Mouse (Mus musculus) MEL (cell line): ENCODE results near the gene Bicd2. TPM values are rescaled to one million over a fixed set of nuclear protein-coding genes. Genes with fewer than 3 reads are reported as not detected.

Experiments
- DNase-seq: peaks from one replicate; pipeline ENCODE4 v3.0.0; 2011; ENCODE audit warnings: low read depth, low spot score
- H3K27ac ChIP-seq: 2 replicates; pipeline ENCODE4 v1.5.1; 2012; ENCODE audit warnings: low read depth, mild to moderate bottlenecking, control low read depth, low read length, moderate library complexity; ENCODE audit not compliant: control insufficient read depth
- H3K27me3 ChIP-seq, 2 experiments: fragments of 150-350 bp in 1 of 2; sonication (generic) in 1 of 2; 2 replicates each; pipeline ENCODE4 v1.6.1; 2012; ENCODE audit warnings: low read length in 2 of 2, mild to moderate bottlenecking in 2 of 2, improper control_type of control experiment in 1 of 2, moderate library complexity in 1 of 2; ENCODE audit not compliant: insufficient read depth in 2 of 2, control insufficient read depth in 1 of 2
- H3K36me3 ChIP-seq, 2 experiments: 2 replicates each; pipeline ENCODE4 v1.6.1; 2012 to 2014; ENCODE audit warnings: low read length in 2 of 2, improper control_type of control experiment in 1 of 2, inconsistent platforms in 1 of 2, mild to moderate bottlenecking in 1 of 2; ENCODE audit not compliant: insufficient read depth in 2 of 2, control insufficient read depth in 1 of 2
- H3K4me1 ChIP-seq, 2 experiments: fragments of 150-350 bp in 1 of 2; sonication (generic) in 1 of 2; 2 replicates each; pipeline ENCODE4 v1.6.1; 2012; ENCODE audit warnings: low read length in 2 of 2, improper control_type of control experiment in 1 of 2, mild to moderate bottlenecking in 1 of 2; ENCODE audit not compliant: insufficient read depth in 2 of 2, control insufficient read depth in 1 of 2
- H3K4me3 ChIP-seq, 2 experiments: fragments of 150-350 bp in 1 of 2; sonication (generic) in 1 of 2; 2 replicates each; pipeline ENCODE4 v1.5.1; 2012; ENCODE audit warnings: low read depth in 2 of 2, low read length in 2 of 2, mild to moderate bottlenecking in 2 of 2, moderate library complexity in 2 of 2, control low read depth in 1 of 2, improper control_type of control experiment in 1 of 2; ENCODE audit not compliant: control insufficient read depth in 1 of 2, insufficient read depth in 1 of 2
- H3K79me2 ChIP-seq: 2 replicates; pipeline ENCODE4 v1.6.1; 2012; ENCODE audit warnings: mild to moderate bottlenecking, low read length, moderate library complexity; ENCODE audit not compliant: control insufficient read depth, poor library complexity, insufficient read depth
- H3K9ac ChIP-seq: 2 replicates; pipeline ENCODE4 v1.6.1; 2012; ENCODE audit warnings: low read depth, mild to moderate bottlenecking, control low read depth, low read length, moderate library complexity; ENCODE audit not compliant: control insufficient read depth, poor library complexity, severe bottlenecking
- H3K9me3 ChIP-seq: fragments of 150-350 bp; sonication (generic); replicated peaks from 2 replicates; pipeline ENCODE4 v1.6.1; 2012; ENCODE audit warnings: mild to moderate bottlenecking, low read length, improper control_type of control experiment, moderate library complexity; ENCODE audit not compliant: insufficient read depth
- BHLHE40 ChIP-seq: IDR thresholded peaks from 2 replicates; pipeline ENCODE4 v1.6.1; 2012; ENCODE audit warnings: low read depth, mild to moderate bottlenecking, inconsistent platforms, low read length, improper control_type of control experiment, borderline replicate concordance
- CHD2 ChIP-seq: IDR thresholded peaks from 2 replicates; pipeline ENCODE4 v1.6.1; 2011; ENCODE audit warnings: low read length, improper control_type of control experiment
- E2F4 ChIP-seq: IDR thresholded peaks from 2 replicates; pipeline ENCODE4 v1.6.1; 2011; ENCODE audit warnings: low read depth, low read length, improper control_type of control experiment, borderline replicate concordance
- EP300 ChIP-seq, 2 experiments: IDR thresholded peaks; 2 replicates each; pipeline ENCODE4 v1.6.1; 2011; ENCODE audit warnings: improper control_type of control experiment in 2 of 2, low read length in 2 of 2, low read depth in 1 of 2, mild to moderate bottlenecking in 1 of 2
- ETS1 ChIP-seq: IDR thresholded peaks from 2 replicates; pipeline ENCODE4 v1.6.1; 2012; ENCODE audit warnings: low read depth, mild to moderate bottlenecking, inconsistent platforms, low read length, improper control_type of control experiment, moderate library complexity
- GATA1 ChIP-seq: IDR thresholded peaks from 2 replicates; pipeline ENCODE4 v1.6.1; 2011; ENCODE audit warnings: low read depth, low read length, improper control_type of control experiment
- HCFC1 ChIP-seq: IDR thresholded peaks from 2 replicates; pipeline ENCODE4 v1.6.1; 2012; ENCODE audit warnings: low read depth, mild to moderate bottlenecking, inconsistent platforms, low read length, improper control_type of control experiment, moderate library complexity
- JUND ChIP-seq: IDR thresholded peaks from 2 replicates; pipeline ENCODE4 v1.6.1; 2011; ENCODE audit warnings: low read depth, mild to moderate bottlenecking, improper control_type of control experiment, low read length
- KAT2A ChIP-seq: conservative IDR thresholded peaks from 2 replicates; pipeline ENCODE4 v1.6.1; 2012; ENCODE audit warnings: low read depth, low read length, improper control_type of control experiment, inconsistent platforms
- MAFK ChIP-seq: IDR thresholded peaks from 2 replicates; pipeline ENCODE4 v1.6.1; 2011; ENCODE audit warnings: low read depth, mild to moderate bottlenecking, low read length, improper control_type of control experiment, borderline replicate concordance
- MAX ChIP-seq: IDR thresholded peaks from 2 replicates; pipeline ENCODE4 v1.6.1; 2011; ENCODE audit warnings: low read length, improper control_type of control experiment
- MEF2A ChIP-seq: IDR thresholded peaks from 2 replicates; pipeline ENCODE4 v1.6.1; 2014; ENCODE audit warnings: low read depth, mild to moderate bottlenecking, inconsistent platforms, low read length, improper control_type of control experiment; ENCODE audit not compliant: poor library complexity, insufficient replicate concordance, severe bottlenecking; ENCODE audit errors: extremely low read depth
- MXI1 ChIP-seq: IDR thresholded peaks from 2 replicates; pipeline ENCODE4 v1.6.1; 2011; ENCODE audit warnings: mild to moderate bottlenecking, low read depth, low read length, improper control_type of control experiment
- NRF1 ChIP-seq: IDR thresholded peaks from 2 replicates; pipeline ENCODE4 v1.6.1; 2014; ENCODE audit warnings: low read depth, mild to moderate bottlenecking, inconsistent platforms, low read length, improper control_type of control experiment, moderate library complexity; ENCODE audit not compliant: poor library complexity, insufficient read depth, severe bottlenecking
- POLR2AphosphoS2 ChIP-seq: IDR thresholded peaks from 2 replicates; pipeline ENCODE4 v1.6.1; 2011; ENCODE audit warnings: low read length, improper control_type of control experiment
- SIN3A ChIP-seq: IDR thresholded peaks from 2 replicates; pipeline ENCODE4 v1.6.1; 2012; ENCODE audit warnings: low read length, improper control_type of control experiment, inconsistent platforms
- SMC3 ChIP-seq: IDR thresholded peaks from 2 replicates; pipeline ENCODE4 v1.6.1; 2011; ENCODE audit warnings: low read depth, low read length, improper control_type of control experiment
- USF2 ChIP-seq, 2 experiments: IDR thresholded peaks; 2 replicates each; pipeline ENCODE4 v1.6.1; 2011 to 2012; ENCODE audit warnings: improper control_type of control experiment in 2 of 2, low read length in 2 of 2, borderline replicate concordance in 1 of 2, inconsistent platforms in 1 of 2, low read depth in 1 of 2, mild to moderate bottlenecking in 1 of 2; ENCODE audit not compliant: insufficient read depth in 1 of 2
- ZC3H11A ChIP-seq: IDR thresholded peaks from 2 replicates; pipeline ENCODE4 v1.6.1; 2012; ENCODE audit warnings: low read depth, mild to moderate bottlenecking, inconsistent platforms, low read length, improper control_type of control experiment
- polyA plus RNA-seq, 2 experiments: library from polyadenylated mRNA; stranded (reverse) in 1 of 2; unstranded in 1 of 2; fragments of >175 nt in 1 of 2; fragments of >200 nt in 1 of 2; gene quantifications; 2 replicates each; pipeline versions ENCODE4 v1.2.1 to v1.2.4; 2012; ENCODE audit warnings: low replicate concordance in 2 of 2, low read depth in 1 of 2; ENCODE audit not compliant: insufficient read length in 2 of 2, insufficient read depth in 1 of 2, missing spikeins in 1 of 2
- total RNA-seq: library from RNA; depleted of rRNA; stranded (reverse); fragments of 300-350 nt; gene quantifications from 2 replicates; pipeline ENCODE4 v1.2.3, GENCODE M21; 2012

The Bicd2 gene
- total and polyA plus RNA-seq, 3 experiments: 21.8 to 22.6 TPM; not detected in 1

DNA sequence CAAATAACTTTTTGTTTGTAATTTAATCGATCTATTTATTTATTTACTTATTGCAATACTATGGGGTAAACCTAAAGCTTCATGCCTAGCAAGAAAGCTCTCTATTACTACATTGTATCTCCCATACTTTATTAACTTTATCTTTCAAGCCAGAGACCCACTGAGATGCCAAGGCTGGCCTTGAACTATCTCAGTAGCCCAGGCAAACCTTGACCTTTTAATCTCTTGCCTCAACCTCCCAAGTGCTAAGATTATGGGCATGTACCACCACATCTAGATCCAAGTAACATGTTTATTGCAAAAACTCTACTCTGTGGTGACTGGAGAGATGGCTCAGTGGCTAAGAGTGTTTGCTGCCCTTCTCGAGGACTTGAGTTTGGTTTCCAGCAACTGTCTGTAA is 8.1 kb upstream of the Bicd2 start:
- Histone ChIP-seq H3K4me1 (no peaks in the 10 kb centered on the region), H3K27me3 (no peaks in the 10 kb centered on the region), H3K9ac (no peak overlapping the region), H3K27ac (no peak overlapping the region), H3K4me3 (no peak overlapping the region), H3K9me3 (no peaks in the 10 kb centered on the region), H3K36me3 (no peaks in the 10 kb centered on the region), H3K79me2 (no peaks in the 10 kb centered on the region)
- no peak for DNase-seq
- TF ChIP-seq EP300 (IDR thresholded peaks at IDR 0.05; ENCODE audit: low read depth in 1 of 2, low read length in 2 of 2) (peak in 1 of 2 experiments; percentile 17; a peak in 1 of 4 replicates), E2F4 (no peak), GATA1 (peak; percentile 23; the same call in 1 of the 2 replicates)

DNA sequence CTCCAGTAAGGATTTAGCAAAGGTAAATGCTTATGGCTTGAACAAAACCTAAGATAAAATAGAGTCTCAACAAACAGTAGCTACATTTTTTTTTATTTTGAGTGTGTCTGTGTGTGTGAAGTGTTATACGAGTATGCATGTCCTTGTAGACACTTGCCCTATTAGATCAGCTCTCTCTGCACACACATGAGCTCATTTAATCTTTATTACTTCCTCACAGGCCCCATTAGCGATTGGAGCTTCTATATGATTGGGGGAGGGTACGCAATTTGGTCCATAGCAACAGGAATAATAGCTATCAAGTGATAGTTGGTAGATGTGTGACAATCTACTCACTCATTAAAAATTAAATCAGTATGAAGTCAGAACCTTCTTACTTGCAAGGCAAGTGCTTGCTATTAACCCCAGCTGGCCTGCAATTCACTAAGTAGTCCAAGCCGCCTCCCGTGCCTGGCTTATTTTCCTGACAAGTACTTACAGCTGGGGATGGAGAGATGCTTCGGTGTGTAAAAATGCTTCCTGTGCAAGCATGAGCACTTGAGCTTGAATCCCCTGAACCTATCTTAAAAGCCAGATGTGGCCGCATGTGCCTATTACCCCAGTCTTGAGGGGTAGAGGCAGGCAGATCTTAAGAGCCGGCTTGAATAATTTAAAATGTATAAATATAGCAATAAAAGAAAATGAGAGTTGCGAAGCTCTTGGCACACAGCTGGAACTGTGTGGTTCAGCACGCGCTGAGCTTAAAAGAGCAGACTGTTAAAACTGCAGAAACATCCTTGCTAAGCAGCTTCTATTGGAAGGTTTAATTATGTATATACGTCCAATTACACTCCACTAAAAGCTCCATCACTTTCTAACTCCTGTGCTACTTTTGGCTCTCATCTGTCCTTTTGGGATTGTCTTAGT is 6.1 kb upstream of the Bicd2 start:
- DNase-seq: no peak
- H3K27me3 ChIP-seq: no peaks in the 10 kb centered on the region
- TF ChIP-seq ETS1 (no peak), SMC3 (no peak), CHD2 (no peak), NRF1 (no peak), SIN3A (no peak), HCFC1 (no peak), ZC3H11A (no peak), MEF2A (no peak), POLR2AphosphoS2 (no peak), MXI1 (no peak), BHLHE40 (no peak), KAT2A (no peak), USF2 (IDR thresholded peaks at IDR 0.05; ENCODE audit: borderline replicate concordance in 1 of 2, insufficient read depth in 1 of 2, low read depth in 1 of 2, low read length in 2 of 2) (no peak), MAFK (no peak), JUND (no peak), MAX (no peak)
- H3K4me1 ChIP-seq: peaks cover 0 to 3% of the 10 kb centered on the region in 2 experiments; a peak in 2 of 4 replicates
- H3K79me2 ChIP-seq: no peaks in the 10 kb centered on the region
- H3K9me3 ChIP-seq: no peaks in the 10 kb centered on the region
- no peak overlapping the region for H3K9ac ChIP-seq
- H3K4me3 ChIP-seq: no peak overlapping the region
- no peaks in the 10 kb centered on the region for H3K36me3 ChIP-seq
- H3K27ac ChIP-seq: no peak overlapping the region
